Mouse (Mus musculus): ENCODE measurements around the gene Pcsk4. TPM values are rescaled to one million over a fixed set of nuclear protein-coding genes. Genes with fewer than 3 reads are reported as not detected.

The Pcsk4 gene
- total RNA-seq, 1 experiment from 2014 or later, result 2.7 TPM

- ATAC-seq (replicated peaks; ENCODE audit: low read depth, poor library complexity, severe bottlenecking), result peak; percentile 36
These were observed 47.4 kb downstream of the Pcsk4 start for GRCm38 (mm10) chr10:80281921-80282371.

GRCm38 (mm10) chr10:80281304-80281703 lies 48.0 kb downstream of the Pcsk4 start:
- ATAC-seq (replicated peaks; ENCODE audit: low read depth, poor library complexity, severe bottlenecking), result no peak

GRCm38 (mm10) chr10:80279273-80279672 lies 50.0 kb downstream of the Pcsk4 start:
- ATAC-seq (replicated peaks; ENCODE audit: low read depth, poor library complexity, severe bottlenecking), result no peak

- ATAC-seq (replicated peaks; ENCODE audit: low read depth, poor library complexity, severe bottlenecking), result no peak
These were observed 50.9 kb downstream of the Pcsk4 start for GRCm38 (mm10) chr10:80278390-80278789.

GRCm38 (mm10) chr10:80276238-80276637 lies 53.1 kb downstream of the Pcsk4 start:
- ATAC-seq (replicated peaks; ENCODE audit: low read depth, poor library complexity, severe bottlenecking), result no peak

GRCm38 (mm10) chr10:80273847-80274246 lies 55.5 kb downstream of the Pcsk4 start:
- ATAC-seq (replicated peaks; ENCODE audit: low read depth, poor library complexity, severe bottlenecking), result no peak

GRCm38 (mm10) chr10:80271870-80272585 lies 57.3 kb downstream of the Pcsk4 start:
- no peak for ATAC-seq (replicated peaks; ENCODE audit: low read depth, poor library complexity, severe bottlenecking)

Other genes starting within 250 kb of the Pcsk4 start
- 16.2 and 22.3 TPM in 2 replicates for gene Sbno2, start 223.9 kb downstream of the Pcsk4 start, total RNA-seq (2017)
- 102 and 139 TPM in 2 replicates for gene Stk11, start 213.7 kb downstream of the Pcsk4 start, total RNA-seq (2017)
- 52.3 and 60.0 TPM in 2 replicates for gene Atp5d, start 190.9 kb downstream of the Pcsk4 start, total RNA-seq (2017)
- gene Cbarp, start 188.7 kb downstream of the Pcsk4 start, total RNA-seq (2017), result 0.41 and 0.73 TPM in 2 replicates
- gene Midn, start 181.2 kb downstream of the Pcsk4 start, total RNA-seq (2017), result 15.8 and 18.4 TPM in 2 replicates
- 60.0 and 65.6 TPM in 2 replicates for gene Cirbp, start 163.5 kb downstream of the Pcsk4 start, total RNA-seq (2017)
- 7.8 and 15.6 TPM in 2 replicates for gene 1600002K03Rik, start 156.6 kb downstream of the Pcsk4 start, total RNA-seq (2017)
- gene Efna2, start 150.0 kb downstream of the Pcsk4 start, total RNA-seq (2017), result not detected in 2 replicates
- gene Mum1, start 103.1 kb downstream of the Pcsk4 start, total RNA-seq (2017), result 38.9 and 41.9 TPM in 2 replicates
- 101 and 121 TPM in 2 replicates for gene Ndufs7, start 80.4 kb downstream of the Pcsk4 start, total RNA-seq (2017)
- gene Gamt, start 68.5 kb downstream of the Pcsk4 start, total RNA-seq (2017), result 2.9 and 3.3 TPM in 2 replicates
- gene Dazap1, start 68.0 kb downstream of the Pcsk4 start, total RNA-seq (2017), result 188 and 242 TPM in 2 replicates
- 3,325 and 3,530 TPM in 2 replicates for gene Rps15, start 37.0 kb downstream of the Pcsk4 start, total RNA-seq (2017)
- gene Apc2, start 33.5 kb downstream of the Pcsk4 start, total RNA-seq (2017), result 0.05 and 0.10 TPM in 2 replicates
- 15.8 and 19.8 TPM in 2 replicates for gene 2310011J03Rik, start 9.0 kb downstream of the Pcsk4 start, total RNA-seq (2017)
- gene Reep6, start 455 bp upstream of the Pcsk4 start, total RNA-seq (2017), result 2.9 and 3.6 TPM in 2 replicates
- 0.10 and 0.64 TPM in 2 replicates for gene Adamtsl5, start 18.9 kb upstream of the Pcsk4 start, total RNA-seq (2017)
- 0.55 TPM in 1 of 2 replicates, not detected in the other for gene Plk5, start 27.0 kb upstream of the Pcsk4 start, total RNA-seq (2017)
- gene Mex3d, start 58.2 kb upstream of the Pcsk4 start, total RNA-seq (2017), result 9.5 and 14.3 TPM in 2 replicates
- gene Mbd3, start 70.1 kb upstream of the Pcsk4 start, total RNA-seq (2017), result 76.2 and 113 TPM in 2 replicates
- 141 and 186 TPM in 2 replicates for gene Uqcr11, start 77.3 kb upstream of the Pcsk4 start, total RNA-seq (2017)
- gene Tcf3, start 104.1 kb upstream of the Pcsk4 start, total RNA-seq (2017), result 67.2 and 80.0 TPM in 2 replicates
- gene Onecut3, start 165.3 kb upstream of the Pcsk4 start, total RNA-seq (2017), result not detected in 2 replicates
- not detected in 2 replicates for gene Atp8b3, start 209.6 kb upstream of the Pcsk4 start, total RNA-seq (2017)
- 12.3 and 19.2 TPM in 2 replicates for gene Rexo1, start 232.1 kb upstream of the Pcsk4 start, total RNA-seq (2017)
- 8.6 and 10.6 TPM in 2 replicates for gene Klf16, start 247.8 kb upstream of the Pcsk4 start, total RNA-seq (2017)